8 mouse cellular contexts compared by ENCODE assay signal in genomic region chr1:34164616-34165295, GRCm38 (mm10).
A peak's percentile ranks its signal among the peaks of the same experiment; 100 is the strongest.
DNase-seq lines count a peak whose midpoint lies in the region; ATAC-seq and TF ChIP-seq lines count a peak whose summit lies in the region.

No protein-coding gene starts in this region.

- H3K27me3 ChIP-seq in E14TG2a.4 (ENCODE audit: insufficient read depth, low read length) = no peaks in the 10 kb centered on the region
- no peaks in the 10 kb centered on the region for H3K27me3 ChIP-seq in forebrain, embryonic 11.5 days (ENCODE audit: control insufficient read depth, insufficient read depth, low read length)
- no peaks in the 10 kb centered on the region for H3K27me3 ChIP-seq in lung, postnatal 0 days (replicated peaks; ENCODE audit: insufficient read depth, low read length)

- peaks cover 7% of the 10 kb centered on the region; the same call in 1 of the 2 replicates for H3K4me1 ChIP-seq in E14TG2a.4 (replicated peaks; ENCODE audit: low read depth, low read length)
- H3K4me1 ChIP-seq in bone marrow, adult 2 months (ENCODE audit: control insufficient read depth, insufficient read depth, low read length) = no peaks in the 10 kb centered on the region; the same call in 1 of the 2 replicates
- H3K4me1 ChIP-seq in forebrain, embryonic 11.5 days (replicated peaks; ENCODE audit: control insufficient read depth, insufficient read depth, low read length) = no peaks in the 10 kb centered on the region
- no peaks in the 10 kb centered on the region for H3K4me1 ChIP-seq in lung, postnatal 0 days (ENCODE audit: insufficient read depth, low read depth, low read length)

- no peak overlapping the region for H3K27ac ChIP-seq in bone marrow, adult 2 months (ENCODE audit: control insufficient read depth, insufficient read depth, low read depth, low read length, poor library complexity)
- no peak overlapping the region for H3K27ac ChIP-seq in forebrain, embryonic 11.5 days (ENCODE audit: low read depth, low read length)
- H3K27ac ChIP-seq in lung, postnatal 0 days (ENCODE audit: low read length) = no peak overlapping the region

- no peak overlapping the region for H3K4me3 ChIP-seq in E14TG2a.4 (replicated peaks; ENCODE audit: low read length)
- no peak overlapping the region for H3K4me3 ChIP-seq in bone marrow, adult 2 months (replicated peaks; ENCODE audit: control insufficient read depth, low read depth, low read length)
- H3K4me3 ChIP-seq in forebrain, embryonic 11.5 days (ENCODE audit: low read depth, low read length) = no peak overlapping the region
- H3K4me3 ChIP-seq in lung, postnatal 0 days (ENCODE audit: low read depth, low read length) = no peak overlapping the region

- H3K36me3 ChIP-seq in E14TG2a.4 (ENCODE audit: insufficient read depth, low read length) = peaks cover 76% of the 10 kb centered on the region
- no peaks in the 10 kb centered on the region; the same call in 1 of the 2 replicates for H3K36me3 ChIP-seq in forebrain, embryonic 11.5 days (ENCODE audit: control insufficient read depth, insufficient read depth, low read length)
- H3K36me3 ChIP-seq in lung, postnatal 0 days (ENCODE audit: insufficient read depth, low read length) = peaks cover 12% of the 10 kb centered on the region; the same call in 1 of the 2 replicates

- no peak for TF ChIP-seq POLR2A in bone marrow, adult 2 months (IDR thresholded peaks at IDR 0.05; ENCODE audit: borderline replicate concordance, control insufficient read depth, low read depth, low read length)

- WGBS in bone marrow, adult 2 months = 68% methylated on average over 14 of the region's 14 CpGs
- 70% methylated on average over 14 of the region's 14 CpGs for WGBS in forebrain, embryonic 11.5 days
- 69% methylated on average over 14 of the region's 14 CpGs for WGBS in large intestine, adult 2 months
- 69% methylated on average over 14 of the region's 14 CpGs for WGBS in lung, postnatal 0 days

- DNase-seq in forebrain, embryonic 11.5 days (ENCODE audit: low spot score) = peak; percentile 84
- DNase-seq in heart, postnatal 4 days = peak; percentile 91
- DNase-seq in large intestine, adult 2 months (ENCODE audit: low read depth, low spot score) = peak; percentile 57
- DNase-seq in lung, postnatal 0 days (ENCODE audit: low spot score) = peak; percentile 82
- DNase-seq in retina, postnatal 1 day = peak; percentile 81
- DNase-seq in urinary bladder, postnatal 14 days (ENCODE audit: low spot score) = peak; percentile 87

- no peaks in the 10 kb centered on the region for H3K9me3 ChIP-seq in E14TG2a.4 (ENCODE audit: low read length)
- H3K9me3 ChIP-seq in forebrain, embryonic 11.5 days (ENCODE audit: control insufficient read depth, low read length) = no peaks in the 10 kb centered on the region
- H3K9me3 ChIP-seq in lung, postnatal 0 days (ENCODE audit: low read length) = no peaks in the 10 kb centered on the region

- no peak overlapping the region for H3K9ac ChIP-seq in forebrain, embryonic 11.5 days (ENCODE audit: low read length)
- no peak overlapping the region for H3K9ac ChIP-seq in lung, postnatal 0 days (replicated peaks; ENCODE audit: low read depth)

- no peak overlapping the region for H3K4me2 ChIP-seq in forebrain, embryonic 11.5 days (ENCODE audit: low read depth, low read length, severe bottlenecking)
- H3K4me2 ChIP-seq in lung, postnatal 0 days (replicated peaks; ENCODE audit: low read depth, low read length) = no peak overlapping the region

- peak; percentile 55; the same call in 1 of the 2 replicates for ATAC-seq in forebrain, embryonic 11.5 days (replicated peaks; ENCODE audit: low FRiP score)
- ATAC-seq in lung, postnatal 0 days = no peak

- TF ChIP-seq CTCF in E14TG2a.4 (conservative IDR thresholded peaks at IDR 0.05; ENCODE audit: low read length) = peak; percentile 68
- peak; percentile 58; the same call in 1 of the 2 replicates for TF ChIP-seq CTCF in bone marrow, adult 2 months (IDR thresholded peaks at IDR 0.05; ENCODE audit: control insufficient read depth, insufficient read depth, low read length)
- TF ChIP-seq CTCF in lung, postnatal 0 days (IDR thresholded peaks at IDR 0.05) = peak; percentile 93

- TF ChIP-seq EP300 in lung, postnatal 0 days (IDR thresholded peaks at IDR 0.05) = no peak
